Mouse (Mus musculus) liver, postnatal 0 days (tissue): ENCODE results near the gene Lrrc7.

Experiments
- CTCF ChIP-seq: sonication (generic); IDR thresholded peaks from 2 replicates; pipeline ENCODE4 v1.5.1; 2016; ENCODE audit warnings: antibody characterized with exemption, low read depth
- EP300 ChIP-seq: IDR thresholded peaks from 2 replicates; pipeline ENCODE4 v1.6.1; 2016; ENCODE audit warnings: antibody characterized with exemption, low read depth, mild to moderate bottlenecking

DNA sequence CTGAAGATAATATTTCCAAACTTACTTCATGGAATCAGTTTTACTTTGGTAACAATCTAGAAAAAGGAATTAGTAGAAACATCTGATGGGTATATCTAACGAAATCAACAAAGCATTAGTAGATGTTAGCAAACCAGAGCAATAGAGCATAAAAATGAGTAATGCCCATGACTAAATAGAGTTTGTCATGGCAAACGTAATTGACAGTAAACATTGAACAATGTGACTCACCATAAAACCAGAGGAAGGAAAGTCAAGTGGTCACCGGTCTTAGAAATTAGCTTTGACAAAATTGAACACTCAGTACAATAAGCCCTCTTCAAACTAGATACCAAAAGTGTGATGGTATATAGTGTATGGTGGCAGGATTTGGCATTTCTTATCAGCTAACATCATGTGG lies 263.3 kb downstream of the Lrrc7 start:
- no peak for TF ChIP-seq CTCF
- TF ChIP-seq EP300: no peak
